Mouse (Mus musculus) neural tube, embryonic 10.5 days (tissue): ENCODE measurements around the gene Cdhr4.

Experiments
- DNase-seq: peaks from one replicate; pipeline ENCODE4 v3.0.0-alpha.2; 2017; ENCODE audit warnings: low spot score; ENCODE audit errors: extremely low spot score

The Cdhr4 gene

GRCm38 (mm10) chr9:107992197-107992596, at the start of gene Cdhr4:
TSS of gene Cdhr4 (plus strand) at chr9:107992497.
- no peak for DNase-seq

- no peak for DNase-seq
Observed at GRCm38 (mm10) chr9:107947241-107948194, 44.8 kb upstream of the Cdhr4 start.

- DNase-seq, result no peak
Observed at GRCm38 (mm10) chr9:107949184-107949921, 42.9 kb upstream of the Cdhr4 start.

GRCm38 (mm10) chr9:107949922-107950235, 42.4 kb upstream of the Cdhr4 start, which contains the start of gene Traip:
TSS of gene Traip (plus strand) at chr9:107950136.
- DNase-seq, result no peak

GRCm38 (mm10) chr9:107950460-107951355, 41.6 kb upstream of the Cdhr4 start:
- DNase-seq, result peak; percentile 89

- no peak for DNase-seq
Observed at GRCm38 (mm10) chr9:107955613-107956289, 36.5 kb upstream of the Cdhr4 start.

GRCm38 (mm10) chr9:107957141-107957540, 35.2 kb upstream of the Cdhr4 start:
- no peak for DNase-seq

- DNase-seq, result no peak
Observed at GRCm38 (mm10) chr9:107959896-107960295, 32.4 kb upstream of the Cdhr4 start.

GRCm38 (mm10) chr9:107960928-107961327, 31.4 kb upstream of the Cdhr4 start:
- no peak for DNase-seq

GRCm38 (mm10) chr9:107961351-107961762, 30.9 kb upstream of the Cdhr4 start:
- no peak for DNase-seq

GRCm38 (mm10) chr9:107961881-107962280, 30.4 kb upstream of the Cdhr4 start:
- no peak for DNase-seq

GRCm38 (mm10) chr9:107962916-107963315, 29.4 kb upstream of the Cdhr4 start:
- no peak for DNase-seq

- peak; percentile 87 for DNase-seq
Observed at GRCm38 (mm10) chr9:107963700-107964099, 28.6 kb upstream of the Cdhr4 start.

GRCm38 (mm10) chr9:107964681-107965080, 27.6 kb upstream of the Cdhr4 start:
- no peak for DNase-seq

- DNase-seq, result no peak
Observed at GRCm38 (mm10) chr9:107966676-107967075, 25.6 kb upstream of the Cdhr4 start.

GRCm38 (mm10) chr9:107967437-107967836, 24.9 kb upstream of the Cdhr4 start:
- no peak for DNase-seq

GRCm38 (mm10) chr9:107968531-107968930, 23.8 kb upstream of the Cdhr4 start:
- DNase-seq, result no peak

- no peak for DNase-seq
Observed at GRCm38 (mm10) chr9:107970311-107970710, 22.0 kb upstream of the Cdhr4 start.

GRCm38 (mm10) chr9:107971690-107972541, 20.4 kb upstream of the Cdhr4 start:
- no peak for DNase-seq
